Mouse (Mus musculus) E14TG2a.4 (cell line): Measurements from ENCODE around the gene Lipo3.
"Not testable (repeated sequence)": the region's sequence is repeated elsewhere in the genome, so short reads cannot be mapped to it uniquely, and the experiment has no call there.

ENCODE experiments used
- CTCF ChIP-seq: conservative IDR thresholded peaks from 2 replicates; pipeline ENCODE4 v1.5.1; 2014; ENCODE audit warnings: low read length
- NANOG ChIP-seq: IDR thresholded peaks from 2 replicates; pipeline ENCODE4 v1.6.1; 2014; ENCODE audit warnings: borderline replicate concordance, low read length, mixed read lengths
- POU5F1 ChIP-seq: IDR thresholded peaks from 2 replicates; pipeline ENCODE4 v1.6.1; 2014; ENCODE audit warnings: low read length, borderline replicate concordance

DNA sequence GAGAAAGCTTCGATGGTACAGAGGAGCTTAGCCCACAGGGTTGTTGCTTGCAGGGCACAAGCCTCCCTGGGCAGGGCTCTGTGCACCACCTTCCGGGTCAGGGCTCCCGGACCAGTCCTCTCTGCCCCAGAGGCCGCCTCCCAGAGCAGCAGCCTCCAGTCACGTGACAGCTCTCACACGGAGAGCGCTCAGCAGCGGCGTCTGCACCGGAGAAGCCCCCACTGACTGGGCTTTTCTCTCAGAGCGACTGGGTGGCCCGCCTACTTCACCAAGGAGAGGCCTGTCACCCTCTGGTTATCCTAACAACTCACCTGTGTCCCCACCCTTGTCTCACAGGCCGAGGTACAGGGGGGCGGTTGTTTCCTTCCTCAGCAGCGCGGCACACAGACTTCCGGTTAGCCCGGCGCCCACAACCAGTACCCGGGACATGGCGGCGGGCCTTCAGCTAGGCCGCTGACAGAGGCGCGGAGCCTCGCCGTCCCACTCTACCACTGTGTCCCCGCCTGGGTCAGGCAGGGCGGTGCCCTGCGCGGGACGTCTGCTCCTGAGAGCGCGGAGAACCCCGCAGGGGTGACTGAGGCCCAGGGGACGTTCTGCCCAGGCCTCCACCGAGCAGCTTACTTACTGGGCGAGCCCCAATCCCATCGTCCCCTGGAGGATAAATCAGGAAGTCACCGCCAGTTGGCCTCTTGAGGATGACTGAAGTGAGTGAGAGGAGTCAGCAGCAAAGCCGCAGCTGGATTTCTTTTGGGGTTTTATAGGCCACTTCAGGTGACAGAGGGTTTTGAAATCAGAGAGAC, at the start of gene Lipo3:
- not testable (repeated sequence) for TF ChIP-seq NANOG, CTCF, POU5F1
